Mouse (Mus musculus): ENCODE measurements around the gene Psmc5. TPM values are rescaled to one million over a fixed set of nuclear protein-coding genes. Genes with fewer than 3 reads are reported as not detected.

Psmc5 gene
- polyA plus RNA-seq, 1 experiment from 2014 or later: 352 TPM

DNA sequence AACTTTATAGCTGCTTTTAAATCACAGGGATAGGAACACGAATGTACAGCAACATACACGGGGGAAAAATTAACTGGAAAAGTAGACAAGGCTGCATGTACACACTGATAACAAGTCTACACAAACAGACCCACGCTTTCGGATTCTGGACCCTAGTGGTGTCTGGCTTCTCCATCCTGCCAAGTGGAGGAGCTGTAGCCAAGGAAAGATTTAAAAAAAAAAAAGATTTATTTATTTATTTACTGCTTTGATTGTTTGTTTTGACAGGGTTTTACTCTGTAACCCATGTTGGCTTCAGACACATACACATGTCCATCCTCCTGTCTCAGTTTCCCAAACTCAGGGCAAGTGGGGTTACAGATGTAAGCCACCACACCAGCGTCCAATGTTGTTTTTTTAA, 51.5 kb downstream of the Psmc5 start:
- WGBS: 72% methylated on average over 5 of the region's 5 CpGs
- H3K27me3 ChIP-seq: no peaks in the 10 kb centered on the region
- no peaks in the 10 kb centered on the region; the same call in 1 of the 2 replicates for H3K4me1 ChIP-seq (replicated peaks)
- no peaks in the 10 kb centered on the region for H3K36me3 ChIP-seq
- no peak for ATAC-seq (ENCODE audit: insufficient number of reproducible peaks, insufficient read depth, low FRiP score, low TSS enrichment, low read depth)
- no peak overlapping the region for H3K4me3 ChIP-seq (replicated peaks)
- H3K27ac ChIP-seq: no peak overlapping the region
- no peaks in the 10 kb centered on the region for H3K9me3 ChIP-seq
- no peak overlapping the region for H3K9ac ChIP-seq (replicated peaks)
- no peak overlapping the region for H3K4me2 ChIP-seq

- H3K4me1 ChIP-seq (replicated peaks): peaks cover 5% of the 10 kb centered on the region
- WGBS: 94% methylated on average over 11 of the region's 11 CpGs
- H3K9ac ChIP-seq (replicated peaks): no peak overlapping the region
- H3K27ac ChIP-seq: 0 out of 2 replicates have a peak overlapping the region, but pooled peaks have one; percentile 7
- no peaks in the 10 kb centered on the region for H3K27me3 ChIP-seq
- H3K36me3 ChIP-seq: no peaks in the 10 kb centered on the region
- H3K4me2 ChIP-seq: no peak overlapping the region
- no peak overlapping the region for H3K4me3 ChIP-seq (replicated peaks)
- no peaks in the 10 kb centered on the region for H3K9me3 ChIP-seq
- ATAC-seq (ENCODE audit: insufficient number of reproducible peaks, insufficient read depth, low FRiP score, low TSS enrichment, low read depth): no peak
Observed at GRCm38 (mm10) chr11:106308162-106308561, 52.2 kb downstream of the Psmc5 start.

DNA sequence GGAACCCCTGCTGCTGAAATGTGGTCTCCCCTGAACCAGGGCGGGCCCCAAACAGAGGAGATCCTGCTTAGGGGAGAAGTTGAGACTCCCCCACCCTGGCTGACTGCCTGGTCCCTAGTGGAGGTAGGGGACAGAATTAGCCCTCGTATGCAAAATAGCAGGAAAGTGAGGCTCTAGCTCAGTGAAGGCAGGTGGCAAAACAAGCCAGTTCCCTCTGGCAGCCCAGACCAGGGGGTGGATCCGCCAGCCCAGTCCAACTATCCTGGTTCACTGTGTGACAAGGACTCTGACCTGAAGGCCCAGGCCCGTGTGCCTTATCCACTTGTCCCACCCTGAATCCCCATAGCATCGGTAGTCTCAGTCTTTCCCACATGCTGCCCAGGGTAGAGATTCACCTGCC, 54.2 kb downstream of the Psmc5 start:
- no peak overlapping the region for H3K27ac ChIP-seq
- WGBS: 63% methylated on average over 5 of the region's 5 CpGs
- no peaks in the 10 kb centered on the region for H3K36me3 ChIP-seq
- no peak for ATAC-seq (ENCODE audit: insufficient number of reproducible peaks, insufficient read depth, low FRiP score, low TSS enrichment, low read depth)
- peaks cover 21% of the 10 kb centered on the region for H3K4me1 ChIP-seq (replicated peaks)
- H3K9ac ChIP-seq (replicated peaks): no peak overlapping the region
- H3K27me3 ChIP-seq: no peaks in the 10 kb centered on the region
- H3K4me3 ChIP-seq (replicated peaks): no peak overlapping the region
- no peaks in the 10 kb centered on the region for H3K9me3 ChIP-seq
- no peak overlapping the region for H3K4me2 ChIP-seq

Other genes with a start within 250 kb of the Psmc5 start
- 0.24 and 0.36 TPM in 2 replicates for gene Kcnh6, start 248.0 kb upstream of the Psmc5 start, polyA plus RNA-seq (2016; fragmentation: Nextera tagmentation; extraction: Ambion mirVana)
- gene Dcaf7, start 219.3 kb upstream of the Psmc5 start, polyA plus RNA-seq (2016; fragmentation: Nextera tagmentation; extraction: Ambion mirVana): 85.4 and 91.5 TPM in 2 replicates
- 9.0 and 10.9 TPM in 2 replicates for gene Taco1, start 190.1 kb upstream of the Psmc5 start, polyA plus RNA-seq (2016; fragmentation: Nextera tagmentation; extraction: Ambion mirVana)
- 27.3 and 35.1 TPM in 2 replicates for gene Map3k3, start 171.5 kb upstream of the Psmc5 start, polyA plus RNA-seq (2016; fragmentation: Nextera tagmentation; extraction: Ambion mirVana)
- not detected in 2 replicates for gene Gm10840, start 95.3 kb upstream of the Psmc5 start, polyA plus RNA-seq (2016; fragmentation: Nextera tagmentation; extraction: Ambion mirVana)
- 508 and 509 TPM in 2 replicates for gene Limd2, start 95.3 kb upstream of the Psmc5 start, polyA plus RNA-seq (2016; fragmentation: Nextera tagmentation; extraction: Ambion mirVana)
- 31.1 and 33.2 TPM in 2 replicates for gene Strada, start 54.0 kb upstream of the Psmc5 start, polyA plus RNA-seq (2016; fragmentation: Nextera tagmentation; extraction: Ambion mirVana)
- 73.9 and 78.5 TPM in 2 replicates for gene Ccdc47, start 39.8 kb upstream of the Psmc5 start, polyA plus RNA-seq (2016; fragmentation: Nextera tagmentation; extraction: Ambion mirVana)
- gene Ddx42, start 39.2 kb upstream of the Psmc5 start, polyA plus RNA-seq (2016; fragmentation: Nextera tagmentation; extraction: Ambion mirVana): 107 and 111 TPM in 2 replicates
- gene Ftsj3, start 75 bp upstream of the Psmc5 start, polyA plus RNA-seq (2016; fragmentation: Nextera tagmentation; extraction: Ambion mirVana): 61.2 and 71.6 TPM in 2 replicates
- gene Smarcd2, start 16.8 kb downstream of the Psmc5 start, polyA plus RNA-seq (2016; fragmentation: Nextera tagmentation; extraction: Ambion mirVana): 102 and 104 TPM in 2 replicates
- gene Tcam1, start 20.5 kb downstream of the Psmc5 start, polyA plus RNA-seq (2016; fragmentation: Nextera tagmentation; extraction: Ambion mirVana): 0.30 and 0.37 TPM in 2 replicates
- gene Gh, start 45.7 kb downstream of the Psmc5 start, polyA plus RNA-seq (2016; fragmentation: Nextera tagmentation; extraction: Ambion mirVana): not detected in 2 replicates
- 1.3 and 1.8 TPM in 2 replicates for gene Cd79b, start 58.6 kb downstream of the Psmc5 start, polyA plus RNA-seq (2016; fragmentation: Nextera tagmentation; extraction: Ambion mirVana)
- 0.25 and 0.51 TPM in 2 replicates for gene Scn4a, start 97.1 kb downstream of the Psmc5 start, polyA plus RNA-seq (2016; fragmentation: Nextera tagmentation; extraction: Ambion mirVana)
- gene Prr29, start 109.3 kb downstream of the Psmc5 start, polyA plus RNA-seq (2016; fragmentation: Nextera tagmentation; extraction: Ambion mirVana): not detected in 2 replicates
- gene Icam2, start 131.9 kb downstream of the Psmc5 start, polyA plus RNA-seq (2016; fragmentation: Nextera tagmentation; extraction: Ambion mirVana): 17.8 and 27.9 TPM in 2 replicates
- gene Ern1, start 231.7 kb downstream of the Psmc5 start, polyA plus RNA-seq (2016; fragmentation: Nextera tagmentation; extraction: Ambion mirVana): 7.9 and 8.3 TPM in 2 replicates

Data from limb, embryonic 12.5 days (tissue).